Mouse (Mus musculus): ENCODE results near the gene Best1.

DNA sequence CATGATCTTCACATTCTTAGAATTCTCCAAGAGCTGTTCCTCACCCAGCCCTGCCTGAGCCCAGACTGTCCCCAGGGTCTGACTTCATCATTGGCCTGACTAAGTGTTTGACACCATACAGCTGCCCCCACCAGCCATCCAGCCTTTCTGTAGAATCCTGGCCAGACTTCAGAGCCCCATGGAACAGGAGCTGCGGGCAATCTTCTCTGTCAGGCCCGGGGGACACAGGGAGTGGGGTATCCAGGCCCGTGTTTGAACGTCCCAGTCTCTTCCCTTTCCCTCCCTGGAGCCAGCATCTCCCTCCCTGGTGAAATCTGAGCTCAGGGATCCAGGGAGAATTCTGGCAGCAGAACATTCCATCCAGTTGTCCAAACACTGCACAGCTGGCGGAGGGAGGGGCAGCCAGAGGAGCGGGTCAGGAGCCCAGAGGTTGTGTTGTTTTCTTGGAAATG is 11.4 kb upstream of the Best1 start:
- no peak for TF ChIP-seq CTCF (conservative IDR thresholded peaks at IDR 0.05; ENCODE audit: insufficient read depth, insufficient read length, low read depth, low read length)
- no peak for TF ChIP-seq POLR2A (IDR thresholded peaks at IDR 0.05; ENCODE audit: low read depth, low read length)

Measured in kidney, adult 2 months (tissue).